Mouse (Mus musculus) ES-Bruce4 (cell line): ENCODE results near the gene Cfap45. TPM values are rescaled to one million over a fixed set of nuclear protein-coding genes. Genes with fewer than 3 reads are reported as not detected.

Experiments
- H3K27ac ChIP-seq: 2 replicates; pipeline ENCODE4 v1.5.1; 2012; ENCODE audit warnings: low read length, inconsistent platforms; ENCODE audit not compliant: insufficient read depth
- H3K27me3 ChIP-seq: 2 replicates; pipeline ENCODE4 v1.6.1; 2012; ENCODE audit warnings: mild to moderate bottlenecking, low read length, inconsistent platforms; ENCODE audit not compliant: control insufficient read depth, poor library complexity, insufficient read depth, severe bottlenecking
- H3K36me3 ChIP-seq: 2 replicates; pipeline ENCODE4 v1.6.1; 2012; ENCODE audit warnings: inconsistent platforms, mild to moderate bottlenecking, low read length, moderate library complexity; ENCODE audit not compliant: control insufficient read depth, poor library complexity, insufficient read depth, severe bottlenecking
- H3K4me1 ChIP-seq: one replicate; pipeline ENCODE4 v1.8.1; 2011; ENCODE audit warnings: low read length; ENCODE audit not compliant: control insufficient read depth, insufficient read depth
- H3K4me3 ChIP-seq: 2 replicates; pipeline ENCODE4 v1.5.1; 2011; ENCODE audit warnings: low read depth, mild to moderate bottlenecking, low read length
- H3K9ac ChIP-seq: 2 replicates; pipeline ENCODE4 v1.6.1; 2012; ENCODE audit warnings: low read depth, mild to moderate bottlenecking, inconsistent platforms; ENCODE audit not compliant: poor library complexity, severe bottlenecking
- H3K9me3 ChIP-seq: replicated peaks from 2 replicates; pipeline ENCODE4 v1.6.1; 2012; ENCODE audit warnings: mild to moderate bottlenecking, low read length, inconsistent platforms; ENCODE audit not compliant: control insufficient read depth, poor library complexity, insufficient read depth, severe bottlenecking
- CTCF ChIP-seq: IDR thresholded peaks from one replicate; pipeline ENCODE4 v1.8.1; 2011; ENCODE audit warnings: low read depth, low read length
- EP300 ChIP-seq: IDR thresholded peaks from 2 replicates; pipeline ENCODE4 v1.6.1; 2011; ENCODE audit warnings: low read depth, low read length; ENCODE audit not compliant: insufficient read depth
- POLR2A ChIP-seq: IDR thresholded peaks from one replicate; pipeline ENCODE4 v1.8.1; 2011; ENCODE audit warnings: low read length; ENCODE audit not compliant: insufficient read depth
- polyA plus RNA-seq: library from polyadenylated mRNA; stranded (reverse); fragments of >200 nt; gene quantifications from 2 replicates; pipeline ENCODE4 v1.2.4, GENCODE M21; 2011; ENCODE audit warnings: low read depth; ENCODE audit not compliant: missing spikeins, insufficient read depth, insufficient read length

Cfap45 gene
- polyA plus RNA-seq, 1 experiment: 2.1 TPM

DNA sequence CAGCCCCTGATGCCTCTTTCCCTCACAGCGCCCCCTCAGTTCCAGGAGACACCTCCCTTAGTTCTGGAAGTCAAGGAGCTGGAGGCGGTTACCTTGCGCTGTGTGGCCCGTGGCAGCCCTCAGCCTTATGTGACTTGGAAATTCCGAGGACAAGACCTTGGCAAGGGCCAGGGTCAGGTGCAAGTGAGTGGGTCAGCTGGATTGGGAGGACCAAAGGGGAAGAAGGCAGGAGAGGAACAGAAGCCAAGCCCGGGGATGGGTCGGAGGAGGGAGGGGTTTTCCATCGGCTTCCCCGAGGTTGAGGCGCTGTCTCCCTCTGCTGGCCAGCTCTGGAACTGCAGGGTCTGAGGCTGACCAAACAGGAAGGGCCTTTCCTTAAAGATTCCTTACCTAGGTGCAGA is 30.3 kb upstream of the Cfap45 start:
- TF ChIP-seq EP300 (no peak), CTCF (peak; percentile 96)
- no peaks in the 10 kb centered on the region for H3K36me3 ChIP-seq
- H3K9me3 ChIP-seq: no peaks in the 10 kb centered on the region
- H3K4me3 ChIP-seq: peak overlapping the region; percentile 76
- H3K27ac ChIP-seq: no peak overlapping the region
- peak overlapping the region; percentile 20 for H3K9ac ChIP-seq
- no peaks in the 10 kb centered on the region for H3K4me1 ChIP-seq
- no peaks in the 10 kb centered on the region for H3K27me3 ChIP-seq

DNA sequence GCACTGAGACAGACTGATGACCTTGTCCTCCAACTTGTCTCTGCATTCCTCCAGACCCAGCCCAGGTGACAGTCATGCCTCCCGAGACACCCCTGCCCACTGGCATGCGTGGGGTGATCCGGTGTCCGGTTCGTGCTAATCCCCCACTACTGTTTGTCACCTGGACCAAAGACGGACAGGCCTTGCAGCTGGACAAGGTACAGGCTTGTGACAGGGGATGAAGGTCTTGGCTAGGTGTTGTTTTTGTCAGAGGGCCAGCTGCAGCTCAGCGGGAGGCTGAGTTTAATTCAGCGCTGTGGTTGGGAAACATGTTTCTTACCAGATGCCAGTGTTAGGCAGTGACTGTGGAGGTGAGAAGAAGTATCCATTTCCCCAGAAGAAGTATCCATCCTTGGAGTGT is 28.6 kb upstream of the Cfap45 start:
- H3K4me3 ChIP-seq: no peak overlapping the region
- H3K9ac ChIP-seq: no peak overlapping the region
- TF ChIP-seq POLR2A (no peak), CTCF (no peak), EP300 (no peak)
- no peaks in the 10 kb centered on the region for H3K36me3 ChIP-seq
- H3K9me3 ChIP-seq: no peaks in the 10 kb centered on the region
- no peaks in the 10 kb centered on the region for H3K27me3 ChIP-seq
- H3K27ac ChIP-seq: no peak overlapping the region
- H3K4me1 ChIP-seq: no peaks in the 10 kb centered on the region

DNA sequence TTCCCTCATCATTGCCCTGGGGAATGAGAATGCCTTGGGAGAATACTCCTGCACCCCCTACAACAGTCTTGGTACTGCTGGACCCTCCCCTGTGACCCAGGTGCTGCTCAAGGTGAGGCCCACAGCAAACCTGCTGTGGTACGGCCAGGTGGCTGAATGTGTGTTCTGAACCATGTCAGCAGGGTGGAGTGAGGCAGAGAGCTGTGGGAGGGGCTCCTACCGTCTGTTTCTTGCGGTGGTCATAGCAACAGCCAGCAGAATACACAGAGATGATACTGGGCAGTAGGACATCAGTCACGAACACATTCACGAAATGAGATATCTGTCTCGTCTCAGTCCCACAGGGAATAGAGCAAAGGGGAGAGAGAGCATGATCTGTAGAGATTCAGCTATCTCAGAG is 27.1 kb upstream of the Cfap45 start:
- no peaks in the 10 kb centered on the region for H3K4me1 ChIP-seq
- no peak for TF ChIP-seq POLR2A
- no peak for TF ChIP-seq CTCF
- TF ChIP-seq EP300: no peak
- H3K36me3 ChIP-seq: no peaks in the 10 kb centered on the region

DNA sequence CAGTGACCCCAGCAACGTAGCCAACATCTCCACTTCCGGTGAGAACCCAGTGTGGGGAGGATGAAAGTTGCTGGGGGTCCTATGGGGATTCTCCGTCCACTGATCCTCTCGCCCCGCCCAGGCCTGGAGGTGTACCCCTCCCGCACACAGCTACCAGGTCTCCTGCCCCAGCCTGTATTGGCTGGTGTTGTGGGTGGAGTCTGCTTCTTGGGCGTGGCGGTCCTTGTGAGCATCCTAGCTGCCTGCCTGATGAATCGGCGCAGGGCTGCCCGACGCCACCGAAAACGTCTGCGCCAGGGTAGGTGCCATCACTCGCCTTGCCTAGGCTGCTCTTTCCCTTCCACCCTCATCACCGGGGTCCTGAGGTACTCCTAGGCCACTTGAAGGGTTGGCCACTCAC is 24.6 kb upstream of the Cfap45 start:
- TF ChIP-seq EP300 (no peak), POLR2A (no peak), CTCF (no peak)
- Histone ChIP-seq H3K4me1 (no peaks in the 10 kb centered on the region), H3K36me3 (no peaks in the 10 kb centered on the region), H3K9me3 (no peaks in the 10 kb centered on the region), H3K9ac (no peak overlapping the region), H3K4me3 (peak overlapping the region; percentile 39), H3K27me3 (no peaks in the 10 kb centered on the region), H3K27ac (no peak overlapping the region)

More for the DNA sequence above, 27.1 kb upstream of the Cfap45 start:
- Histone ChIP-seq H3K27me3 (no peaks in the 10 kb centered on the region), H3K9ac (no peak overlapping the region), H3K4me3 (no peak overlapping the region), H3K27ac (no peak overlapping the region), H3K9me3 (no peaks in the 10 kb centered on the region)

DNA sequence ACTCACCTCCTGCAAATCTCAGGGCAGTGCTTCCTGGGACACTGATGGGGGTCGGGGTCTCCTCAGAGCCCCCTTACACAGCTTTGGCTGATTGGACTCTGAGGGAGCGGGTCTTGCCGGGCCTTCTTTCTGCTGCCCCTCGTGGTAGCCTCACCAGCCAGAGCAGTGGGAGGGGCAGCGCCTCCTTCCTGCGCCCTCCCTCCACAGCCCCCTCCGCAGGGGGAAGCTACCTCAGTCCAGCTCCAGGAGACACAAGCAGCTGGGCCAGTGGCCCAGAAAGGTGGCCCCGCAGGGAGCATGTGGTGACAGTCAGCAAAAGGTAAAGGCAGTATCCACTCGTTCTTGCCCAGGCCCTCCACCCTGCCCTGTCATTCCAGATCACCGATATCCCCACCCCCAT is 23.2 kb upstream of the Cfap45 start:
- Histone ChIP-seq H3K27ac (no peak overlapping the region), H3K9ac (no peak overlapping the region), H3K4me1 (peaks cover 4% of the 10 kb centered on the region), H3K36me3 (no peaks in the 10 kb centered on the region), H3K9me3 (no peaks in the 10 kb centered on the region), H3K27me3 (no peaks in the 10 kb centered on the region), H3K4me3 (no peak overlapping the region)
- TF ChIP-seq EP300 (no peak), POLR2A (no peak), CTCF (no peak)

DNA sequence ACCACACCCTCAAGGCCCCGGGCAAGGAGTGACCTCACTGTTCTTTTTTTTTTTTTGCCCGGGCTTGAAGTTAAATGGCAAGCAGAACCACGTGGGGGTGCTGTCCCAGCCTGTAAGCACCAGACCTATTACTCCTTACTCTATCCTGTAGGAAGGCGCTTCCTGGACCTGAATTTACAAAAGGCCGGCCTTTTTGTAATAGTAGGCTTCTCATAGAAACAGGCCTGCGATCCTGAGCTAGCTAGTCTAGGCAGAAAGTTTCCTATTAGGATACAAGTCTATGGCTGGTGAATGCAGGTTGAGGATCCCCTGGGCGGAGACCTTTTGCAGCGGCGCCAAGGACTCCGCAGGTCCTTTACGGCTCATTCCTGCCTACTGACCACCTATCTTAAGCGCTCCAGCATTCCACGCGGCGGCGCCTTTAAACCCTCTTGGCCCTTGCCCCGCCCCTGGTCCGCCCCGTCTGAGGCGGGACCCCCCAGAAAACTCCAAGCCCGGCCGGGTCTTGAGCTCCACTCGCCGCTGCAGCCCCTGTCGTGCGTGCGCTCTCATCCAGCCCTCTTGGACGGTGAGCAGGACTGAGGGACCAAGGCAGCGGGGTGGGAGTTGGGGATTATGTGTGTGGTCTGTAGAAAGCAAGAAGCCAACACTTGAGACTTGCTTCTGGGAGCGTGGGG is 20.7 kb upstream of the Cfap45 start, which contains the start of gene Tagln2:
Gene Tagln2 (plus strand): TSS at position 283 of the 677 bp plus-strand sequence.
- Histone ChIP-seq H3K36me3 (no peaks in the 10 kb centered on the region), H3K4me1 (peaks cover 7% of the 10 kb centered on the region)
- 0 out of 2 replicates have a peak, but pooled peaks have one; percentile 27 for TF ChIP-seq EP300
- peak; percentile 19 for TF ChIP-seq CTCF
- peak; percentile 93 for TF ChIP-seq POLR2A

More for the DNA sequence above, 20.7 kb upstream of the Cfap45 start, which contains the start of gene Tagln2:
- Histone ChIP-seq H3K4me3 (peak within 1 kb of the TSS; percentile 88), H3K27ac (peak within 1 kb of the TSS; percentile 83), H3K9me3 (no peaks in the 10 kb centered on the region), H3K27me3 (no peaks in the 10 kb centered on the region), H3K9ac (peak within 1 kb of the TSS; percentile 77)
